Mouse (Mus musculus) midbrain, embryonic 11.5 days (tissue): ENCODE results near the gene Gtf2a1. TPM values are rescaled to one million over a fixed set of nuclear protein-coding genes. Genes with fewer than 3 reads are reported as not detected.
"Not testable (repeated sequence)": the region's sequence is repeated elsewhere in the genome, so short reads cannot be mapped to it uniquely, and the experiment has no call there.

Experiments used
- ATAC-seq: fragments of 200-750 bp; cut with Nextera tagmentation; 2 replicates; pipeline ENCODE4 v1.8.0; 2017; ENCODE audit warnings: moderate TSS enrichment, moderate library complexity; ENCODE audit not compliant: low FRiP score
- DNase-seq: peaks from one replicate; pipeline ENCODE4 v3.0.0; 2015; ENCODE audit warnings: low spot score; ENCODE audit errors: missing footprints
- H3K27ac ChIP-seq: fragments of 300-500 bp; sonication (generic); 2 replicates; pipeline ENCODE4 v1.5.1; 2014; ENCODE audit warnings: low read depth, low read length
- H3K27me3 ChIP-seq: fragments of 300-500 bp; sonication (generic); 2 replicates; pipeline ENCODE4 v1.6.1; 2014; ENCODE audit warnings: mild to moderate bottlenecking, low read length, moderate library complexity, mixed read lengths; ENCODE audit not compliant: control insufficient read depth, insufficient read depth
- H3K36me3 ChIP-seq: fragments of 300-500 bp; sonication (generic); 2 replicates; pipeline ENCODE4 v1.6.1; 2014; ENCODE audit warnings: mild to moderate bottlenecking, low read length, moderate library complexity, mixed read lengths; ENCODE audit not compliant: control insufficient read depth, insufficient read depth
- H3K4me1 ChIP-seq: fragments of 300-500 bp; sonication (generic); 2 replicates; pipeline ENCODE4 v1.6.1; 2014; ENCODE audit warnings: low read length; ENCODE audit not compliant: control insufficient read depth, insufficient read depth
- H3K4me2 ChIP-seq: fragments of 300-500 bp; sonication (generic); 2 replicates; pipeline ENCODE4 v1.6.1; 2014; ENCODE audit warnings: mild to moderate bottlenecking, moderate library complexity
- H3K4me3 ChIP-seq: fragments of 300-500 bp; sonication (generic); 2 replicates; pipeline ENCODE4 v1.5.1; 2014; ENCODE audit warnings: low read depth, low read length
- H3K9ac ChIP-seq: fragments of 300-500 bp; sonication (generic); 2 replicates; pipeline ENCODE4 v1.6.1; 2014; ENCODE audit warnings: low read length
- H3K9me3 ChIP-seq: fragments of 300-500 bp; sonication (generic); 2 replicates; pipeline ENCODE4 v1.6.1; 2016; ENCODE audit warnings: low read length; ENCODE audit not compliant: control insufficient read depth
- WGBS: fragments of 180-500 bp; shearing (Covaris S2); extraction: QIAGEN DNeasy Blood & Tissue Kit; methylation state at CpG from one replicate; pipeline ENCODE4 v1.1.7; 2014; 5-methylcytosine and 5-hydroxymethylcytosine counted together
- polyA plus RNA-seq: library from polyadenylated mRNA; unstranded; fragments of >200 nt; fragmentation: Nextera tagmentation; extraction: Ambion mirVana; gene quantifications from 2 replicates; pipeline ENCODE4 v1.2.1, GENCODE M21; 2014

Gene Gtf2a1
- polyA plus RNA-seq, 1 experiment from 2014 or later = 58.2 TPM

GRCm38 (mm10) chr12:91592128-91592527 is 1.8 kb upstream of the Gtf2a1 start:
- Histone ChIP-seq H3K9ac (no peak overlapping the region), H3K27me3 (no peaks in the 10 kb centered on the region), H3K9me3 (no peaks in the 10 kb centered on the region), H3K27ac (no peak overlapping the region), H3K4me1 (peaks cover 10% of the 10 kb centered on the region), H3K4me3 (no peak overlapping the region), H3K4me2 (no peak overlapping the region), H3K36me3 (no peaks in the 10 kb centered on the region)
- no peak for DNase-seq
- WGBS = 98% methylated on average over 3 of the region's 3 CpGs
- ATAC-seq = no peak

- no peak overlapping the region for H3K4me3 ChIP-seq
- DNase-seq (no peak), ATAC-seq (no peak)
- no peaks in the 10 kb centered on the region for H3K27me3 ChIP-seq
- peaks cover 14% of the 10 kb centered on the region for H3K4me1 ChIP-seq
- peak overlapping the region; percentile 99 for H3K27ac ChIP-seq
- H3K36me3 ChIP-seq = no peaks in the 10 kb centered on the region
- 57% methylated on average over 1 of the region's 1 CpGs for WGBS
- no peaks in the 10 kb centered on the region for H3K9me3 ChIP-seq
- H3K9ac ChIP-seq = peak overlapping the region; percentile 81
- H3K4me2 ChIP-seq = peak overlapping the region; percentile 72
Measured at GRCm38 (mm10) chr12:91591191-91591590, 904 bp upstream of the Gtf2a1 start.

- no peak for DNase-seq
Measured at GRCm38 (mm10) chr12:91590716-91591115, 429 bp upstream of the Gtf2a1 start.

GRCm38 (mm10) chr12:91589542-91589846 is 793 bp downstream of the Gtf2a1 start:
- WGBS = 0% methylated on average over 11 of the region's 11 CpGs

More at GRCm38 (mm10) chr12:91590716-91591115, 429 bp upstream of the Gtf2a1 start:
- Histone ChIP-seq H3K4me1 (peaks cover 14% of the 10 kb centered on the region), H3K27ac (peak overlapping the region; percentile 99), H3K4me3 (peak overlapping the region; percentile 97), H3K9me3 (no peaks in the 10 kb centered on the region; the same call in 1 of the 2 replicates), H3K27me3 (no peaks in the 10 kb centered on the region), H3K9ac (peak overlapping the region; percentile 81), H3K36me3 (peaks cover 3% of the 10 kb centered on the region), H3K4me2 (peak overlapping the region; percentile 72)
- no peak for ATAC-seq
- WGBS = 29% methylated on average over 6 of the region's 6 CpGs

GRCm38 (mm10) chr12:91588670-91589541 is 1.4 kb downstream of the Gtf2a1 start:
- peak overlapping the region; percentile 97 for H3K4me3 ChIP-seq
- peak; percentile 89 for DNase-seq
- H3K4me1 ChIP-seq = peaks cover 19% of the 10 kb centered on the region
- peak overlapping the region; percentile 54; the same call in 1 of the 2 replicates for H3K4me2 ChIP-seq
- under 1% methylated on average over 64 of the region's 83 CpGs for WGBS
- peak; percentile 4; the same call in 1 of the 2 replicates for ATAC-seq
- H3K27ac ChIP-seq = peak overlapping the region; percentile 99
- no peaks in the 10 kb centered on the region for H3K27me3 ChIP-seq
- H3K36me3 ChIP-seq = peaks cover 3% of the 10 kb centered on the region
- no peaks in the 10 kb centered on the region; the same call in 1 of the 2 replicates for H3K9me3 ChIP-seq
- peak overlapping the region; percentile 100 for H3K9ac ChIP-seq

More at GRCm38 (mm10) chr12:91589542-91589846, 793 bp downstream of the Gtf2a1 start:
- Histone ChIP-seq H3K9me3 (no peaks in the 10 kb centered on the region; the same call in 1 of the 2 replicates), H3K4me1 (peaks cover 14% of the 10 kb centered on the region), H3K4me3 (peak overlapping the region; percentile 97), H3K27me3 (no peaks in the 10 kb centered on the region), H3K9ac (peak overlapping the region; percentile 100), H3K36me3 (peaks cover 3% of the 10 kb centered on the region), H3K27ac (peak overlapping the region; percentile 99), H3K4me2 (peak overlapping the region; percentile 33)
- ATAC-seq (no peak), DNase-seq (no peak)

GRCm38 (mm10) chr12:91588176-91588669 is 2.1 kb downstream of the Gtf2a1 start:
- H3K27ac ChIP-seq = peak overlapping the region; percentile 99
- H3K9me3 ChIP-seq = no peaks in the 10 kb centered on the region; the same call in 1 of the 2 replicates
- H3K27me3 ChIP-seq = no peaks in the 10 kb centered on the region
- ATAC-seq (peak; percentile 89), DNase-seq (peak; percentile 98)
- peak overlapping the region; percentile 54 for H3K4me2 ChIP-seq
- peak overlapping the region; percentile 100 for H3K9ac ChIP-seq
- H3K4me1 ChIP-seq = peaks cover 24% of the 10 kb centered on the region
- under 1% methylated on average over 32 of the region's 32 CpGs for WGBS
- H3K36me3 ChIP-seq = peaks cover 3% of the 10 kb centered on the region
- peak overlapping the region; percentile 97 for H3K4me3 ChIP-seq

GRCm38 (mm10) chr12:91587491-91588033 is 2.7 kb downstream of the Gtf2a1 start:
- H3K9me3 ChIP-seq = no peaks in the 10 kb centered on the region; the same call in 1 of the 2 replicates
- ATAC-seq (no peak), DNase-seq (peak; percentile 91)
- 27% methylated on average over 5 of the region's 5 CpGs for WGBS
- peak overlapping the region; percentile 54 for H3K4me2 ChIP-seq
- H3K27ac ChIP-seq = no peak overlapping the region
- peak overlapping the region; percentile 97 for H3K4me3 ChIP-seq
- no peaks in the 10 kb centered on the region; the same call in 1 of the 2 replicates for H3K27me3 ChIP-seq
- peaks cover 24% of the 10 kb centered on the region for H3K4me1 ChIP-seq
- H3K36me3 ChIP-seq = peaks cover 3% of the 10 kb centered on the region
- peak overlapping the region; percentile 100 for H3K9ac ChIP-seq

- Histone ChIP-seq H3K9me3 (no peaks in the 10 kb centered on the region; the same call in 1 of the 2 replicates), H3K4me2 (peak overlapping the region; percentile 54), H3K27me3 (peaks cover 2% of the 10 kb centered on the region; the same call in 1 of the 2 replicates), H3K4me1 (peaks cover 24% of the 10 kb centered on the region), H3K27ac (no peak overlapping the region), H3K4me3 (peak overlapping the region; percentile 97), H3K36me3 (peaks cover 3% of the 10 kb centered on the region), H3K9ac (peak overlapping the region; percentile 100)
- 68% methylated on average over 3 of the region's 3 CpGs for WGBS
- no peak for ATAC-seq
- peak; percentile 87 for DNase-seq
Measured at GRCm38 (mm10) chr12:91587077-91587476, 3.2 kb downstream of the Gtf2a1 start.

- not testable (repeated sequence) for H3K27ac ChIP-seq, H3K4me2 ChIP-seq, H3K9me3 ChIP-seq, ATAC-seq, H3K9ac ChIP-seq, H3K4me3 ChIP-seq, H3K27me3 ChIP-seq, DNase-seq, H3K36me3 ChIP-seq
- WGBS = 97% methylated on average over 4 of the region's 4 CpGs
- H3K4me1 ChIP-seq = peaks cover 19% of the 10 kb centered on the region
Measured at GRCm38 (mm10) chr12:91585815-91586214, 4.5 kb downstream of the Gtf2a1 start.
